Mouse (Mus musculus): ENCODE measurements around the gene Cln3.

GRCm38 (mm10) chr7:126587779-126588178, 2.2 kb upstream of the Cln3 start:
- TF ChIP-seq POLR2AphosphoS2 (IDR thresholded peaks at IDR 0.05; ENCODE audit: low read length) = no peak
- TF ChIP-seq CTCF (IDR thresholded peaks at IDR 0.05 in 2 of 3, conservative IDR thresholded peaks at IDR 0.05 in 1 of 3; ENCODE audit: control insufficient read depth in 1 of 3, insufficient read depth in 1 of 3, low read depth in 2 of 3, low read length in 3 of 3, poor library complexity in 1 of 3, severe bottlenecking in 1 of 3) = no peak

Measured in MEL (cell line).